Mouse (Mus musculus): ENCODE measurements at regions not wholly inside any gene's neighbourhood (a gene's known extent, or its start where the extent isn't known, plus 50 kb on each side); places are given as distances from the start of the nearest gene placed in this dataset.

GRCm38 (mm10) chr9:6677225-6677718 is 407.6 kb upstream of the Ddi1 start:
- peak; percentile 71 for DNase-seq (ENCODE audit: low read depth)
- no peak for TF ChIP-seq POLR2A (IDR thresholded peaks at IDR 0.05; ENCODE audit: borderline replicate concordance, extremely low read depth, insufficient read depth, insufficient read length, poor library complexity, severe bottlenecking)

- TF ChIP-seq CTCF (IDR thresholded peaks at IDR 0.05; ENCODE audit: borderline replicate concordance, extremely low read depth, insufficient read depth, insufficient read length) (peak; percentile 74; the same call in 1 of the 2 replicates), POLR2A (IDR thresholded peaks at IDR 0.05; ENCODE audit: borderline replicate concordance, extremely low read depth, insufficient read depth, insufficient read length, poor library complexity, severe bottlenecking) (no peak)
- DNase-seq (ENCODE audit: low read depth), result peak; percentile 79
Measured at GRCm38 (mm10) chr9:6668001-6668969, 398.6 kb upstream of the Ddi1 start.

DNA sequence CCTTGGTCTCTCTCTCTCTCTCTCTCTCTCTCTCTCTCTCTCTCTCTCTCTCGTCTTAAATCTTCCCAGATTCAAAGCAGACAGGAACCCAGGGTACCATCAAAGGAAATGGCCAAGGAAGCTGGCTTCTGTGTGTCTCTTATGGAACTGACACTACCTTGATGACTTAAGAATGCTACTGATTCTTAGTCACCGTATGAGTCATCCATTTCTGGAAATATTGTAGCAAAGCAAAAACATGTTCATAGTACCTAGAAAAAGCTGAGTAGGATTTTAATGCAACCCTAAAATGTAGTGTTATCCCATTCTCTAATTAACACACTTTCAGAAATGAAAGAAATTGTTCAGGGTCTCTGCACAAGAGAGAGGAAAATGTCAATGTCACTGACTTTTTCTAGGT is 396.0 kb upstream of the Ddi1 start:
- no peak for DNase-seq (ENCODE audit: low read depth)

DNA sequence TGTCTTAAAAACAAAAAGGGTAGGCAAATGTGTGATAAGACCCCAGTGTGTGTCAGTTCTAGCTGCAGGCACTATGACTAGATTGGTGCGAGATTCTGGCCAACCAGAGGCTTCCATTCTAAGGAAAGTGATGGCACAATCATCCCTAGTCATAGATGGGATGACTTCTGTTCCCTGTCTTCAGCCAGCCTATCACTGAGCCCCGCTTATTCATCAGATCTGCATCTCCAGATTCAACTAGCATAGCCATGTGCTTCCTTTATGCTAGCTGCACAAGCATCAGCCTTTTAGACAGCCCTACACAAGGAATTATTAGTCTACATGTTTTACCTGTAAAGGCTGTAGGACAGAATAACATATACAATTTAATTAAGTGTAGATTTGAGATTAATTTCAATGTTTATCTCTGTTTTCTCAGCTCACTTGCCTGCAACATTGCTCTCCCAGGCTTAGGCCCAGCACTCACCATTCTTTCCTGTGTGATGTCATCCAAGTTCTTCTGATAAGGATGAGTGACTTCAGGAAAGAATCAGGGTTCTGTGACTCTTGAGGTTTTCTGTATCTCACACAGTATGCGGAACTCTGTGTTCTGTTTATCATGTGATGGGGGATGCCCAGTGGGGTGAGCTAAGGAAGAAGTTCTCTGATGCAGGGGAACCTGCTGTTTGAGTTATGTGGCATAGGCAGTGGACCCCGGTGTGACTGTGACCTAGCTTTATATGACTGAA is 382.8 kb upstream of the Ddi1 start:
- TF ChIP-seq POLR2A (IDR thresholded peaks at IDR 0.05; ENCODE audit: borderline replicate concordance, extremely low read depth, insufficient read depth, insufficient read length, poor library complexity, severe bottlenecking), result no peak
- no peak for TF ChIP-seq CTCF (IDR thresholded peaks at IDR 0.05; ENCODE audit: borderline replicate concordance, extremely low read depth, insufficient read depth, insufficient read length)
- no peak for DNase-seq (ENCODE audit: low read depth)

More for the DNA sequence above, 396.0 kb upstream of the Ddi1 start:
- no peak for TF ChIP-seq POLR2A (IDR thresholded peaks at IDR 0.05; ENCODE audit: borderline replicate concordance, extremely low read depth, insufficient read depth, insufficient read length, poor library complexity, severe bottlenecking)
- no peak for TF ChIP-seq CTCF (IDR thresholded peaks at IDR 0.05; ENCODE audit: borderline replicate concordance, extremely low read depth, insufficient read depth, insufficient read length)

- peak; percentile 13 for DNase-seq (ENCODE audit: low read depth)
- TF ChIP-seq POLR2A (IDR thresholded peaks at IDR 0.05; ENCODE audit: borderline replicate concordance, extremely low read depth, insufficient read depth, insufficient read length, poor library complexity, severe bottlenecking) (no peak), CTCF (IDR thresholded peaks at IDR 0.05; ENCODE audit: borderline replicate concordance, extremely low read depth, insufficient read depth, insufficient read length) (no peak)
Measured at GRCm38 (mm10) chr9:6651572-6652236, 382.1 kb upstream of the Ddi1 start.

DNA sequence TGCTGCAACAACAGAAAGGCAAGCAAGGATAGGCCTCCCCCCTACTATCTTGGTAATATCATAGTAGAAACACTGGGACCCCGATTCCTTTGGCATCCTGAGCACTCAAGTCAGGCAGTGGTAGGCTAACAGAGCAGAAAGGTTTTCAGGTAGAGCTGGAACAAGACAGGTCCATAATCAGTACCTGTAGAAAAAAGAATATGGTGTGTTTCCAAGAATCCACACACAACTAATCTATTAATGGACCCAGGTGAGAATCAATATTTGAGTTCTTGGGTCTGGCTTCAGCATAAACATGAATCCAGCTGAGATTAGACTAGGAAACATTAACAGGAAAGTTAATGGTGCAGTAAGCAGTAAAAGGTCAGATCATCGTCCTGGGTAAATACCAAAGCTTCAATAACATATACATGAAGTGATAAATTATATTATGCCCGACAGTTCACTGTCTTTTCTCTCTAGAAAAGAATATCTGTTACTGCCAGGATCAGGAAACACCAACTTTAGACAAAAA is 376.2 kb upstream of the Ddi1 start:
- no peak for DNase-seq (ENCODE audit: low read depth)
- TF ChIP-seq POLR2A (IDR thresholded peaks at IDR 0.05; ENCODE audit: borderline replicate concordance, extremely low read depth, insufficient read depth, insufficient read length, poor library complexity, severe bottlenecking), result no peak
- TF ChIP-seq CTCF (IDR thresholded peaks at IDR 0.05; ENCODE audit: borderline replicate concordance, extremely low read depth, insufficient read depth, insufficient read length), result no peak

DNA sequence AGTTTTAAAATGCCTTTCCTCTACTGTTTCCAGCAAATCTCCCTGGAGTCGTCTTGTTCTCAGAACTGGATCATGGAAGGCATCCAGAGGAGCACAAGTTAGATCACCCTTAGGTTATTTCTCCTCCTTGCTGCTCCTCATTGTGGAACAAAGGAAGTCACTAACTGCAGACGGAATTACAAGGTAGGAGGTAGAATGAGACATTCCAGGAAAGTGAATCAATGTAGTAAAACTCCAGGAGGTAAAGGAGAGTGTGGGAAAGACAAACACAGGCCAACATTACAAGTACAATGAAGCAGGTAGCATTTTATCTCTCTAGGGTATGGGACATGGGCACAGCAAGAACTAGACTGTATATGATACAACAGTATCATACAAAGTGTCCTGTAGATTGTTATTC is 375.7 kb upstream of the Ddi1 start:
- no peak for TF ChIP-seq POLR2A (IDR thresholded peaks at IDR 0.05; ENCODE audit: borderline replicate concordance, extremely low read depth, insufficient read depth, insufficient read length, poor library complexity, severe bottlenecking)
- no peak for TF ChIP-seq CTCF (IDR thresholded peaks at IDR 0.05; ENCODE audit: borderline replicate concordance, extremely low read depth, insufficient read depth, insufficient read length)

GRCm38 (mm10) chr9:6617155-6617554 is 347.5 kb upstream of the Ddi1 start:
- no peak for DNase-seq (ENCODE audit: low read depth)
- TF ChIP-seq POLR2A (IDR thresholded peaks at IDR 0.05; ENCODE audit: borderline replicate concordance, extremely low read depth, insufficient read depth, insufficient read length, poor library complexity, severe bottlenecking), result no peak
- no peak for TF ChIP-seq CTCF (IDR thresholded peaks at IDR 0.05; ENCODE audit: borderline replicate concordance, extremely low read depth, insufficient read depth, insufficient read length)

More for the DNA sequence above, 375.7 kb upstream of the Ddi1 start:
- DNase-seq (ENCODE audit: low read depth), result no peak

GRCm38 (mm10) chr9:6609284-6609627 is 339.6 kb upstream of the Ddi1 start:
- TF ChIP-seq CTCF (IDR thresholded peaks at IDR 0.05; ENCODE audit: borderline replicate concordance, extremely low read depth, insufficient read depth, insufficient read length) (no peak), POLR2A (IDR thresholded peaks at IDR 0.05; ENCODE audit: borderline replicate concordance, extremely low read depth, insufficient read depth, insufficient read length, poor library complexity, severe bottlenecking) (no peak)
- no peak for DNase-seq (ENCODE audit: low read depth)

DNA sequence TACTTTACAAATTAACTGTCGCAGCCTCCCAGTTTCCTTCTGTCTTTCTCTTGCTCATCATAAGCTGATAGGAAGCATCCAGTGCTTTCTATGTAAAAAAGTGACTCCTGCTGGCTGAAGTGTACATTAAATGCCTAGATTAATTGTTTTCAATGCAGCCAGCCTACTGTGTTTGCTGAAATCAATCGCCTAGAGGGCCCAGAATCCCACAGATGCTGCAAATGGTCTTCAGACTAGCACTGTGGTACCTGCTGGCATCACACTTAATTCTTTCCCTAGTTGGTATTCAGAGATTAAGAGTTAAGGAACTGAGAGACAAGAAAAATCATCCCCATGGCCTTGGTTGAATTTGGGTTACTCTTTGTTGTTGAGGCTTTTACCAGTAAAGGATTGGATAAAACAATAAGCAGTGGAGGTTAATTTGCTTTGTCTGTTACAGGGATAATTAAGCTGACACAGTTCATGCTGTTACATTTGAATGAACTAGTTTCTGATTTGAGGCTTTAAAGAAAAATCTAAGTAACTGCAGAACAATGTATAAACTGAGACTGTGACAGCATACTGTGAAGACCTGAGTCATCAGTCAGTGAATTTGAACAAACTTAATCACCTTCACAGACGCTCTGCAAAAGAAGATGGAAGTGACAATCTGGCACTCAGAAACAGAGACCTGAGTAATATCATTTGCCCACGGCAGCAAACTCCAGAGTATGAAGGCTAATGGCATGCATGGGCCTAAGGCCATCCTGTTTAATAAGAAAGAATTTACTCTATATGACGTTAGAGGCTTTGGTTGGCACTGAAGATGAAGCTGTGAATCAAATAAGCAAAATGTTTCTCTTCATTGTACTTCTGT is 339.0 kb upstream of the Ddi1 start:
- TF ChIP-seq CTCF (IDR thresholded peaks at IDR 0.05; ENCODE audit: borderline replicate concordance, extremely low read depth, insufficient read depth, insufficient read length), result no peak
- TF ChIP-seq POLR2A (IDR thresholded peaks at IDR 0.05; ENCODE audit: borderline replicate concordance, extremely low read depth, insufficient read depth, insufficient read length, poor library complexity, severe bottlenecking), result no peak
- peak; percentile 40 for DNase-seq (ENCODE audit: low read depth)
